13 mouse cellular contexts compared by ENCODE assay signal in the genomic region with DNA sequence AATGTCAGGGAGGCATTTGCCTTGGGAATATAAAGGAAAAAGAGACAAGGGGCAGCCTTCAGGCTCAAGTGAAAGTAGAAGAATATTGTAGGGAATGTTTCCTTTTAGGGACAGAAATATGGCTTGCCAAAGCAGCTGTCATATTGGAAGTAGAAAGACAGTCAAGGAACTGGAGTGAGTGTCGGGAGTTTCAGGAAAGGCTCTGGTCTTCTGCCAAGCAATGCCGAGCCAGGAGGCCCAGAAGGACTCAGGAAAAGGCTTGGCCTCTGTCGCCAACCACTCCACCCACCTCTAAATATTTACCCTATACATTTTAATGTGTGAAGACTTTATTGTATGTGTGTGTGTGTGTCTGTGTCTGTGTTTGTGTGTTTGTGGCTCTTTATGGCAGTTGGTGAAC. TPM values are rescaled to one million over a fixed set of nuclear protein-coding genes. Genes with fewer than 3 reads are reported as not detected.
DNase-seq lines count a peak whose midpoint lies in the region; ATAC-seq lines count a peak whose summit lies in the region.
"Had no signal": no experiment of that assay in that cellular context is flagged by ENCODE, and none has a peak within 500 bp of the region (broad histone marks: within the 10 kb centered on the region; RNA-seq: fewer than 3 reads in every experiment).

No protein-coding gene starts in this region.

- H3K27ac ChIP-seq in heart, embryonic 13.5 days (replicated peaks) = peak overlapping the region; percentile 46; the same call in 1 of the 2 replicates
- H3K27ac ChIP-seq in midbrain, embryonic 15.5 days = no peak overlapping the region
- H3K27ac ChIP-seq: hindbrain, embryonic 15.5 days; liver, embryonic 13.5 days; midbrain, embryonic 10.5 days had no signal

- peaks cover 26% of the 10 kb centered on the region for H3K36me3 ChIP-seq in heart, embryonic 13.5 days
- no peaks in the 10 kb centered on the region for H3K36me3 ChIP-seq in midbrain, embryonic 15.5 days (replicated peaks)
- H3K36me3 ChIP-seq: hindbrain, embryonic 15.5 days had no signal

- H3K9ac ChIP-seq in heart, embryonic 13.5 days = no peak overlapping the region
- no peak overlapping the region for H3K9ac ChIP-seq in midbrain, embryonic 15.5 days
- H3K9ac ChIP-seq: hindbrain, embryonic 15.5 days; liver, embryonic 13.5 days had no signal

- H3K4me3 ChIP-seq in heart, embryonic 13.5 days = no peak overlapping the region
- no peak overlapping the region for H3K4me3 ChIP-seq in midbrain, embryonic 15.5 days
- H3K4me3 ChIP-seq: hindbrain, embryonic 15.5 days; liver, embryonic 13.5 days; midbrain, embryonic 10.5 days had no signal

- 36% methylated on average over 3 of the region's 3 CpGs for WGBS in heart, embryonic 13.5 days
- 73% methylated on average over 3 of the region's 3 CpGs for WGBS in midbrain, embryonic 15.5 days

- H3K9me3 ChIP-seq in heart, embryonic 13.5 days = no peaks in the 10 kb centered on the region
- no peaks in the 10 kb centered on the region for H3K9me3 ChIP-seq in midbrain, embryonic 15.5 days
- H3K9me3 ChIP-seq: G1E; hindbrain, embryonic 15.5 days; liver, embryonic 13.5 days; midbrain, embryonic 10.5 days had no signal

- DNase-seq in cerebellum, adult 18-20 months = peak; percentile 26 to 45
- no peak for DNase-seq in cerebellum, adult 9-11 months
- DNase-seq in heart, adult 8-10 months (ENCODE audit: low spot score) = no peak
- DNase-seq in heart, postnatal 10 days = peak; percentile 48 to 57
- DNase-seq in lung, postnatal 36 days = peak; percentile 58
- DNase-seq: liver, embryonic 13.5 days; thymus, postnatal 14 days had no signal

- peaks cover 52% of the 10 kb centered on the region for H3K4me1 ChIP-seq in heart, embryonic 13.5 days
- no peaks in the 10 kb centered on the region for H3K4me1 ChIP-seq in midbrain, embryonic 15.5 days
- H3K4me1 ChIP-seq: hindbrain, embryonic 15.5 days; liver, embryonic 13.5 days had no signal

- H3K27me3 ChIP-seq in heart, embryonic 13.5 days (replicated peaks) = 0 out of 2 replicates have a peak, but pooled peaks cover 9% of the 10 kb centered on the region
- H3K27me3 ChIP-seq in midbrain, embryonic 15.5 days (replicated peaks) = peaks cover 11% of the 10 kb centered on the region; the same call in 1 of the 2 replicates
- H3K27me3 ChIP-seq: hindbrain, embryonic 15.5 days; liver, embryonic 13.5 days had no signal

- no peak overlapping the region for H3K4me2 ChIP-seq in heart, embryonic 13.5 days
- no peak overlapping the region for H3K4me2 ChIP-seq in midbrain, embryonic 15.5 days
- H3K4me2 ChIP-seq: hindbrain, embryonic 15.5 days; liver, embryonic 13.5 days had no signal

- intact Hi-C loops in heart, postnatal 10 days (cut with DNase I) = no loop called here

- no peak for ATAC-seq in heart, embryonic 13.5 days (ENCODE audit: extremely low read depth, insufficient number of reproducible peaks, low FRiP score, low TSS enrichment)
- ATAC-seq in midbrain, embryonic 15.5 days (replicated peaks) = no peak
- ATAC-seq in monocyte, adult 5-6 weeks (replicated peaks; ENCODE audit: insufficient number of reproducible peaks, low FRiP score, low TSS enrichment, poor library complexity, severe bottlenecking) = no peak

RNA-seq across cellular contexts. Expression of a gene that starts 21.4 kb away (rescaled TPM):
- polyA plus RNA-seq in heart, embryonic 13.5 days (2015; fragmentation: Nextera tagmentation; extraction: Ambion mirVana) = 48.3 and 52.9 TPM in 2 replicates
- total RNA-seq in heart, adult 8-10 months (2022) = 10 to 100 TPM; 17.1 to 20.2 (median 19.3) TPM
- total RNA-seq in heart, postnatal 10 days (2021) = 10 to 100 TPM; 40.3 to 57.2 TPM
- 22.3 and 23.1 TPM in 2 replicates for polyA plus RNA-seq in midbrain, embryonic 15.5 days (2015; fragmentation: Nextera tagmentation; extraction: Ambion mirVana)
- total RNA-seq in monocyte, adult 5-6 weeks (2017) = 95.5 to 97.1 TPM (median 95.8 TPM) in 3 replicates

Comparison
In these comparisons a context has a peak if more than half of its experiments do, and no peak if none do; other contexts are left out.
1. DNase-seq: peak in cerebellum, adult 18-20 months (2 of 2), heart, postnatal 10 days (2 of 2) and lung, postnatal 36 days (single experiment); none in cerebellum, adult 9-11 months (single experiment) and heart, adult 8-10 months (single experiment).